Mouse (Mus musculus): Measurements from ENCODE around the gene Rap1b.
"Not testable (repeated sequence)": the region's sequence is repeated elsewhere in the genome, so short reads cannot be mapped to it uniquely, and the experiment has no call there.

The Rap1b gene

GRCm38 (mm10) chr10:117845597-117846259 is at the start of gene Rap1b:
TSS of gene Rap1b (minus strand) at chr10:117846035.
- peak; percentile 98 for DNase-seq

GRCm38 (mm10) chr10:117895186-117895585 is 49.4 kb upstream of the Rap1b start:
- DNase-seq, result no peak

GRCm38 (mm10) chr10:117894114-117895035 is 48.5 kb upstream of the Rap1b start:
- DNase-seq, result no peak

DNA sequence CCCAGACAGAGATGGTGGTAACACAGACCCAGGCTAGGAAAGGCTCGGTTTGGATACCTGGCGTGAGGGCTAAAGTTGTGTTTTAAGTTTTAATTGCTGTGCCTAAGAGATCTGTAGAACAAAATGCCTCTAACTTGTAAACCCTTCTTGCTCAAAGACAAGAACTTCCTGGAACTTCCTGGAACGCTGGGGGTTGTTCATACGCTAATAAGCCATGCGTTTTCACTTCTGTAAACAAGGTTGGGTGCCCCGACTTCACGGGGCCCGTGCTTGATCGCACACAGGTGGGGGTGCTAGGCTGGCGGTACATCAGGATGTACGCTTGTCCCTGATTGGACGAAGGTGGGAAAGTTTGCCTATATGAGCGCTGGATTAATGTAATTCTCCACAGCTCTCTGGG is 47.3 kb upstream of the Rap1b start:
- DNase-seq, result not testable (repeated sequence)

DNA sequence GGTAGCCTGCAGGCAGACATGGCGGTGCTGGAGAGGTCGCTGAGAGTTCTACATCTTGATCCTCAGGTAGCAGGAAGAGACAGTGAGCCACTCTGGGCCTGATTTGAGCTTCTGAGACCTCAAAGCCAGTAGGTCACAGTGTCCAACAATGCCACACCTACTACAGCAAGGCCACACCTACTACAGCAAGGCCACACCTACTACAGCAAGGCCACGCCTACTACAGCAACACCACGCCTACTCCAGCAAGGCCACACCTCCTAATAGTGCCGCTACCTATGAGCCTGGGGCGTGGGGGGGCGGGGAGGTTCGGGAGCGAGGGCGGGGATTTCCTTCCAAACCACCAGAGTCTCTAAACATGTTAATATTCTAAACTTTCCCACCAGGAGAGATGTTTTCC is 45.5 kb upstream of the Rap1b start:
- DNase-seq, result no peak

- no peak for DNase-seq
Measured at GRCm38 (mm10) chr10:117888822-117889221, 43.0 kb upstream of the Rap1b start.

DNA sequence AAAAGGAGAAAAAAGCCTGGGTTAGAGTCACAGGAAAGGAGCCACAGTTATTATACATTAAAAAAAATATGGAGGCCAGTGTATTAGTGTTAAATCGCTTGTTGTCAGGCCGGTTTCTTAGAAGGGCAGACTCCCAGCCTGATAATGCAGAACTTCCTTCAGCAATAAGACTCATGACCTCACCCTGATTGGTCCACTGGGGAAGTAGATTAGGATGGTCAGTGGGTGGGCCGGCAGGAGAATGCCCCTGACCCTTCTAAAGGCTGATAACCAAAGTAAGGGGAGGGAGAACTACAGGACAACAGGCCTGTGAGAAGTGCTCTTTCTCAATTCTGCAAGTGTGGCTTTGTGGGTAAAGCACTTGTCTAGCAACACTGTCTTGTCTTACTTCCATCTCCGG is 39.5 kb upstream of the Rap1b start:
- no peak for DNase-seq

- no peak for DNase-seq
Measured at GRCm38 (mm10) chr10:117884760-117885159, 38.9 kb upstream of the Rap1b start.

DNA sequence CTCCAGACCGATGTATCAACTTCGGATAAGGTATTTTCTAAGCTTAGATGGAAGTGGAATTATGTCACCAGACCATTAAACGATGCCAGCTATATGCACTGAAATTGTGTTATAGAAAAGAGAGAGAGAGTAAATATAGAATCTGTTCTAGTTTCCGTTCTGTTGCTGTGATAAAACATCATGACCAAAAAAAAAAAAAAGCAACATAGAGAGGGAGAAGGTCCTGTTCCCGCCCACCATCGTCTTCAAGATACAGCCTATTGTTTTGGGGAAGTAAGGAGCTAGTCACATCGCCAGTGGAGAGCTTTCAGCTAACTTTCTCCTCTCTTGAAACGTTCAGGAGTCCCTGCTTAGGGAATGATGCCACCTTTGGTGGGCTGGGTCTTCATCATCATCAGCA is 37.6 kb upstream of the Rap1b start:
- no peak for DNase-seq

DNA sequence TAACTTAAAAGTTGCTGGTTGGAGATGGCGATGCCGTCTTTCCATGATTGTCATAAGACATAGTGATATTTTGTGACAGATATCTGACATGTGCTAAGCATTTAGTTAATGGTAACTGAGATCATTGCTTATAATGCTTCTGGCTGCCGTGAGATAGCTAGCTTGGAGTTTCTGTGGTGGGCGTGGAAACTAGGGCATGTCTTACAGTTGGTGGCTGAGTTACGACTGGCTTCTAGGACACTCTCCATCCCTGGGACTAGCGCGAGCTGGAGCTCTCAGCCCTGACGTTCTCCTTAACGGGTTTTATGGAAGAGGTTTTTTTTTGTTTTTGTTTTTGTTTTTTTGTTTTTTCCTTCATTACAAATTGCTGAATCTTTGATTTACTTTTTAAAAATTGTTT is 32.8 kb upstream of the Rap1b start:
- DNase-seq, result no peak

DNA sequence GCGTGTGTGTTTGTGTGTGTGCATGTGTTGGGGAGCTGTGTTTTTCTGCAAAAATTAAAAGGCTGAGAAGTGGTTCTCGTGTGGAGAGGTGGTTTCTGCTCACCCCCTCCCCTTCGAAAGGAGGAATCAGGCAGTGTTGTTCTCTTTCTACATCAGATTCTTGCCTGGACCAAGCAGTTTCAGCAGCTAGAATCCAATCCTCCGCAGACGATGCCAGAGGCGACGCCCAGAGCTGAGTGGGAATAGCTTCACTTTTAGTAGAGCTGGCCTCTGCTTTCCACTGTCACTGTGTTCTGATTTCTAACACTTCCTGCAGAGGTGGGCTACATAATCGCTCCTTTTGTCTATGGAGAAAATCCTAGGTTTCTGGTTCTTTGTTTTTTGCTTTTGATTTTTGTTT is 31.0 kb upstream of the Rap1b start:
- DNase-seq, result no peak

DNA sequence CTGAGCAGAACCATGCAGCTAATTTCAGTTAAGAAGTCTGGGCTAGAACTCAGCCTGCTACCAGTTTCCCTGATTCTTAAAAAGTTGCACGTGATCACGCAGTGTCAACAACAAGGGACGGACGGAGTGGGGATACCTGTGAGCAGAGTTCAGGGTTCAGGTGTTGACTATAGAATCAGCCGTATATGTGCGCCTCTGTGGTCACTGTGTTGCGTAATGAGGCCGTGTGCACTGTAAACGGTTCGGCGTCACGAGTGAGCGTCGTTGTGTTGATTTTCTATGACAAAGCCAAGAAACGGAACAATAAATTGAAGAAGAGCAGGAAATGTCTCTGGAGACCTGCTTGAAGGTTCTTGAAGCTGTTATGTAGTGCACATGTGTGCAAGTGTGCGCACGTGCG is 30.6 kb upstream of the Rap1b start:
- DNase-seq, result no peak

DNA sequence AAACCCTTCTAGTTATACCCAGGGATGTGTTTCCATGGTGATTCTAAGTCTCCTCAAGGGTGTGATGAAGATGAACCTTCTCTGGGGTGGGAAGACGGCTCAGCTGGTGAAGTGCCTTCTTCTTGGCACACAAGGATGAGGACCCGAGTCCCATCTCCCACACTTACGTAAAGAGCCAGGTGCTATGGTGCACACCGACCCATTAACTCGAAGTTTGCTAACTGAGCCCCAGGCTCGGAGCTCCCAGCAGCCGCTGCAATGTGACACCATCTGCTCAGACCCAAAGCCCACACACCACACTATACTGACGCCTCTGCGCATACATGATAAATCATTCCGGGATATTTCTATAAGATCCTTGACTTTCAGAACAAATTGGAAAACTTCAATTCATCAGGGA is 29.1 kb upstream of the Rap1b start:
- DNase-seq, result no peak

- no peak for DNase-seq
Measured at GRCm38 (mm10) chr10:117873952-117874351, 28.1 kb upstream of the Rap1b start.

DNA sequence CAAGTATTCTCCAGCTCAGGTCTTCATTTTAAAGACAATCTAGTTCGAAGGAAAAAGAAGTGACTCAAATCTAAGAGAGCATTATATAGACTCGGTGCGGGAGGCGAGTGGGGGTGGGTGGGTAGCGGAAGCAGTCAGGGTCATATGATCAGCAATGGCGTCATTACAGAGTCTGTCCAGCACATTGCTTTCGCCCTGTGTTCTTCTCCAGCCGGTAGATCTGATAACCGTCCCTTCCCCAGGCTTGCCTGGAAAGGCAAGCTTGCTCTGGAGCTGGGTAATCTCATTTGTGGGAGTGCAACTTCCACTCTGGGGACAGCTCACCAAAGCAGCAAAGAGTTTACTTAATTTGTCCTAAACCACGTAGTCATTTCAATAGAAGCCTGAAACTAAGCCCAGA is 26.6 kb upstream of the Rap1b start:
- DNase-seq, result no peak

- DNase-seq, result no peak
Measured at GRCm38 (mm10) chr10:117867301-117867700, 21.5 kb upstream of the Rap1b start.

DNA sequence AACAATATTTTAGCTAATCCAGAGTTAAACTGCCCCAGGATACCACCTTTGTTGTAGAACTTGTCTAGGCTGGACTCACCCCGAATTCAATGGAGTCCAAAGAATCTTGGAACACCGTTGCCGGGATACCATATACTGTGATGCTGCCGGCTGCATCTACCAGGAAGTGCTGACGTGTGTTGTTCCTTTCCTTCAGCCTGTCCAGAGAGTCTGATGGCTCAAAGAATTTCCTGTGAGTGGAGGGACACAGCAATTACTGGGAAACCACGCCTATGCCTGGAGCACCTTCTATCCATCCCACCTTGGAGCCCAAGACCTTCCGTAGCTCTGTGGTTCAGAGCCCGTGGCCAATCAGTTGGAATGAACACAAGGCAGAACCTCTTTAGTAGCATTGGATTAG is 20.8 kb upstream of the Rap1b start:
- DNase-seq, result no peak

DNA sequence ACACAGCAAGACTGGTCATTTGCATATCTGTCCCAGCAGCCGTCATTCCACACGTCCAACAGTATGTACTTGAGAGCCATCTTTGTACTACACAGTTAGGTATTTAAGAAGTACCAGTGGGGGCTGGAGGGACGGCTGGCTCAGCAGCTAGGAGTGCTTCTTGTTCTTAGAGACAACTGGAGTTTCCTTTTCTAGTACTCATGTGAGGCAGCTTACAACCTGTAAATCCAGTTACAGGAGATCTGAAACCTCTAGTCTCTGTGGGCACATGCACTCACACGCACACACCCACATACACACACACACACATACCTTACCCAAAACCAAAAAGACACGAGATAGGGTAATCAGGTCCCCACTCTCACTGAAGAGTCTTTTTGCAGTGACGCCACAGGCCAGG is 18.9 kb upstream of the Rap1b start:
- no peak for DNase-seq

DNA sequence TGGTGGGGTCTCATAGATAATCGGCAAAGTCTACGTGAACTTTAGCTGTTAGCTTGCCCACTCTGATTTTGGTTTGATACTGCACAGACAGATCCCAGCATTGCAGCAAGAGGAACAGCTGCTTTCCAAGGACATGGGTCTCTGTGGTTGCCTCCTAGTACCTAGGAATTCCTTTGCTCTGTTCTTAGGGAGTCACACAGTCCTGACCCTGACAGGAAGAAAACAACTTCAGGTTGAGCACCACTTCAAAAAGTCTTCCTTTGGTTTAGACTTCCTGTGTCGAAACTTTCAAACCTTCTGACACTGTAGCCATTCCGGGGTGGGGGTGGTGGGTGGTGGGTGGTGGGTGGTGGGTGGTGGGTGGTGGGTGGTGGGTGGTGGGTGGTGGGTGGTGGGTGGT is 18.4 kb upstream of the Rap1b start:
- no peak for DNase-seq

DNA sequence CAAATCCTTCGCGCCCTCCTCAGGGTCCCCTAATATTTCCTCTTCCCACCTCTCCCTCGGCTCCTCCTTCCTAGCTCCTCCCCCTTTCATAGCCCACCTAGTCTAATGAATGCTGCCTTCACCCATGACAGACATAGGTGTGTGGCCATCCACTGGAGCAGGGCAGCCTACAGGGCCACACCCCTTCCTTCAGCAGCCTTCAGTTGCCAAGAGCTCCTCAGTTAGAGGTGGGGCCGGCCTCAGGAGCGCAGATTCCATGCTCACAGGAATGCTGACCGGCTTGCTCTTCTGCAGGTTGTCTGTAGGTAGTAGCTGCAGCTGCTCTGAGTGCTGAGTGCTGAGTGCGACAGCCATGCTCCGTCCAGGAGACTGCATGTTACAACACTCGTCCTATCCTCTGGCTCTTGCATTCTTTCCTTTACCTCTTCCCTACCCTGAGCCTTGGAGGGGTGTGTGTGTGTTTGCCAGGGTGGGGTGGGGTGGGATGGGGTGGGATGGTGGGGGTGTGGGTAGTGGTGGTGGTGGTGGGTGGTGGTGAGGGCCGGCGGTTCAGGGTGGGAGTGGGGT is 16.3 kb upstream of the Rap1b start:
- no peak for DNase-seq

GRCm38 (mm10) chr10:117860958-117861357 is 15.1 kb upstream of the Rap1b start:
- DNase-seq, result no peak

- DNase-seq, result no peak
Measured at GRCm38 (mm10) chr10:117860361-117860760, 14.5 kb upstream of the Rap1b start.

GRCm38 (mm10) chr10:117859800-117860199 is 14.0 kb upstream of the Rap1b start:
- no peak for DNase-seq

GRCm38 (mm10) chr10:117858241-117858640 is 12.4 kb upstream of the Rap1b start:
- DNase-seq, result peak; percentile 20
